Mouse (Mus musculus) CD4-positive helper T cell, adult 2 months (primary cell): ENCODE results near the gene Rsph3b.

Experiments
- DNase-seq: peaks from one replicate; pipeline ENCODE4 v3.0.0-alpha.2; 2012; ENCODE audit warnings: low read depth, missing footprints, low spot score

Gene Rsph3b

DNA sequence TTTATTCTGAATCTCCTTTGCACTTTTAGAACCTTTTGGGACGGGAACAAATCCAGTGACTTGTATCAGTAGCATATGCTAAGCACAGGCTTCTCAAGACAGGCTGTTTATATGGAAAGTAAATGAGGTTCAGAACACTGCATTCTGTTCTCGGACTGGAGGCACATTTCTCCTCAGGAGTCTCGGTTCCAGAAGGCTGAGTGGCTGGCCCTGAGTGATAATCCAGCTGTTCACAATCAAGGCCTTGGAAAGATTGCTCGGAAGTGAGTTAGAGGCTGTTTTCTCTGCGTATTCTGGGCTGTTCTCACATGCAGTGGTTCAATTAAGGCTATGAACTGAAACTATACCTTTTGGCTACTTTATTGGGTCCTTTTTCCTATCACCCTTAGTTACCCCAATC lies 82.9 kb downstream of the Rsph3b start:
- no peak for DNase-seq

GRCm38 (mm10) chr17:6864869-6865268 lies 83.6 kb downstream of the Rsph3b start:
- DNase-seq, result no peak

DNA sequence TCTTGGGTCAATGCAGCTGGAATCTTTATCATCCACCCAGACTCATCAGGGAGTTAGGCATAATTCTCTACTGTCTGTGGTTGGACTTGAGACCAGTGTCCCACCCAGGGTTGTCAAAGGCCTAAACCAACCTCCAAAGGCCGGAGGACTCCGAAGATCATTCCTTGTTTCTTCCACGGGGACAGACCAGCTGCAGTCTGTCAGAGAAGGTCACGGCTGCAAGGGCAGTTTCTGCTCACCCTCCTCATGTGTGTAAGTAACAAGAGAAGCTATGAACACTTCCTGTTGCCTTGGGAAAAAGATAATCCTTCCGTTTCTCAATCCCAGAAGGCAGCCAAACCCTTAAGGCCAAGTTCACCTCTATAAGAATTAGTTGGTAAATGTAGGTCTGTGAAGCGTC lies 85.0 kb downstream of the Rsph3b start:
- no peak for DNase-seq

- DNase-seq, result peak; percentile 26
Observed at GRCm38 (mm10) chr17:6862040-6862780, 86.3 kb downstream of the Rsph3b start.

DNA sequence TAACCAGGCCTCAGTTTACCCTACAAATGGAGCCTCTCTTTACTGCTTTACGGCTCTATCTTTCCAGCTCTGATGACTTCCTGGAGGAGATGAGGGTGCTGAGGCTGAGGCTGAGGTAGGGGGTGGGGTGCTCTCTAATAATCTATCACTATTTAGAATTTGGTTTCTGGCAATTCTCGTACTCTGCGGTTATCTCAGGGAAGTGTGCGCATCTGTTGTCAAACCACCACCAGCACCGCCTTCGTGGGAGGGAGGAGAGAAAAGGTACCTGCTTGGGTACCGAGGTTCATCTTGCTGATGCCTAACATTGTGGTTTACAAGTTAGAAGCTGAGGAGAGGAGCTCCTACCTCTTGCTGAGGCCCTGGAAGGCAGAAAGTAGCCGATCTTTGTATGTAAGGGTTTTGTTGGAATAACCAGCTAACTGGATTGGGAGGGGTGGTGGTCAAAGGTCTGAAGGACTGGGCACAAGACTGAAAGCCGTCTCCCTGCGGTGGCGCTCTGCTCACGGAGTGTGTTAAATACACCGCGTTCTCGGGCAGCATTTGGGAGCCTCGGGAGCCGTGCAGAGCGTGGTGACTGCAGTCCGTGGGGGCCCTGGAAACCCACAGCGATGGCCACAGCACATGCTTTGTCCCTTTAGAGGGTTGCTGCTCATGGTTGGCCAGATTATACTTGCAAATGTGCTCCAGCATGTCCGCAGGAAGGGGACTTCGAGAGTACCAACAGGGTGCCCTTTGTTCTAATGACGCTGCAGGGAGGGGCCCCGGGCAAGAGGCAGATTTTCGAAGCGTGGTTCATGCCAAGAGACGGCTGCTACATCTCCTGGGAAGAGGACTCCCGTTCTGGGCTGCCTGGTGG lies 87.1 kb downstream of the Rsph3b start:
- DNase-seq, result peak; percentile 71

DNA sequence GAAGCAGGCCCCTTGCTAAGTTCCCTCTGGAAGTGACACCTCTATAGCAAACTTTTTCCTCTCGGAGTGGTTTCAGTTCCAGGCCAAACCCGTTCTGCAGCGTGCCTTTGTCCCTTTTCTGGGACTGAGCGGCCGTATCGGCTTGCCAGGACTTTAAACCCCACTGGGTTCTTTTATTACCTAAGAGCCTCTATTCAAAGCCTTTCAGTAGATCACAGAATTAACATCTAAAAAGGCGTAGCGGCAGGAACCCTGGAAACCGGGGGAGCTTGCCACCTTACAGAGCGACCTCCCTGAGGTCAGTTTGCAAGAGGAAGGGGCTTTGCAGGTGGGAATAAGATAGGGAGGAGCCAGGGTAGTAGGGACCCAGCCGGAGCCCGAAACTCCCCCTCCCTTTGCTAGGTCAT lies 88.0 kb downstream of the Rsph3b start:
- no peak for DNase-seq

DNA sequence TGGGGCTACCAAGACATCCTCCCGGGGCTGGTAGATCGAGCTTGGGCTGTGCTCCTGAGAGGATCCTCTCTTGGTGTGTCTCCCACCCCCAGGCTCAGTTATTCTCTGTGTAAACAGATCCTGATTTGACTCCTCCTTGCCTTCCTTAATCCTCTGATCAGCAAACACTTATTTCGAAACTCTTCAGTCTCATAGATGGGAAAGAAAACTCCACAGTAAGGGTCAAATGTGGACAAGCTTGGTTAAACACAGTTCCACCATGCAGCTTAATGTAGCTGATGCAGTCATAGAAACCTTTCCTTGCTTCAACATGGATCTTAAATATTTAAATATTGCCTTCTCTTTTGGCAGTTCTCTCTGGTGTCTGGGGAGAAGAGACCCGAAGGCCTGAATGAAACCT lies 88.4 kb downstream of the Rsph3b start:
- no peak for DNase-seq
